Mouse (Mus musculus) liver, adult 2 months (tissue): ENCODE results near the gene Zkscan6. TPM values are rescaled to one million over a fixed set of nuclear protein-coding genes. Genes with fewer than 3 reads are reported as not detected.

Experiments used
- DNase-seq: peaks from one replicate; pipeline ENCODE4 v3.0.0-alpha.2; 2011; ENCODE audit warnings: low read depth, low spot score; ENCODE audit errors: extremely low read depth
- H3K27ac ChIP-seq: fragments of 200-500 bp; replicated peaks from 2 replicates; pipeline ENCODE4 v1.5.1; 2012; ENCODE audit warnings: low read depth, mild to moderate bottlenecking, control low read depth, inconsistent platforms, low read length; ENCODE audit not compliant: insufficient read depth
- H3K27me3 ChIP-seq: fragments of 200-500 bp; 2 replicates; pipeline ENCODE4 v1.6.1; 2012; ENCODE audit warnings: mild to moderate bottlenecking, moderate library complexity, low read length, inconsistent platforms; ENCODE audit not compliant: control insufficient read depth, insufficient read depth
- H3K36me3 ChIP-seq: fragments of 200-500 bp; 2 replicates; pipeline ENCODE4 v1.6.1; 2012; ENCODE audit warnings: low read length, inconsistent platforms; ENCODE audit not compliant: control insufficient read depth, insufficient read depth
- H3K4me1 ChIP-seq: fragments of 200-500 bp; 2 replicates; pipeline ENCODE4 v1.6.1; 2011; ENCODE audit warnings: low read length; ENCODE audit not compliant: control insufficient read depth, insufficient read depth
- H3K4me3 ChIP-seq: fragments of 200-500 bp; 2 replicates; pipeline ENCODE4 v1.5.1; 2011; ENCODE audit warnings: low read depth, mild to moderate bottlenecking, control low read depth, low read length, moderate library complexity; ENCODE audit not compliant: insufficient read depth
- H3K79me2 ChIP-seq: fragments of 200-500 bp; 2 replicates; pipeline ENCODE4 v1.6.1; 2012; ENCODE audit warnings: inconsistent platforms, mild to moderate bottlenecking, low read length, moderate library complexity; ENCODE audit not compliant: control insufficient read depth, insufficient read depth
- H3K9ac ChIP-seq: fragments of 200-500 bp; 2 replicates; pipeline ENCODE4 v1.6.1; 2012; ENCODE audit warnings: low read depth, mild to moderate bottlenecking, control low read depth, inconsistent platforms, low read length
- CTCF ChIP-seq: fragments of 200-500 bp; IDR thresholded peaks from 2 replicates; pipeline ENCODE4 v1.5.1; 2011; ENCODE audit warnings: low read depth, low read length, control low read depth
- POLR2A ChIP-seq: fragments of 200-500 bp; IDR thresholded peaks from 2 replicates; pipeline ENCODE4 v1.6.1; 2011; ENCODE audit warnings: low read length, control low read depth; ENCODE audit not compliant: insufficient read depth; ENCODE audit errors: extremely low read depth
- WGBS: fragments of 180-500 bp; shearing (Covaris S2); methylation state at CpG from one replicate; pipeline ENCODE4 v1.1.7; 2018; 5-methylcytosine and 5-hydroxymethylcytosine counted together
- polyA plus RNA-seq: library from polyadenylated mRNA; depleted of rRNA; stranded (reverse); fragments of >200 nt; gene quantifications from 2 replicates; pipeline ENCODE4 v1.2.3, GENCODE M21; 2012
- total RNA-seq: library from RNA; depleted of rRNA; stranded (reverse); fragments of >200 nt; gene quantifications from 2 replicates; pipeline ENCODE4 v1.2.3, GENCODE M21; 2014

The Zkscan6 gene
- total and polyA plus RNA-seq, 2 experiments = 1.9 to 3.3 TPM

DNA sequence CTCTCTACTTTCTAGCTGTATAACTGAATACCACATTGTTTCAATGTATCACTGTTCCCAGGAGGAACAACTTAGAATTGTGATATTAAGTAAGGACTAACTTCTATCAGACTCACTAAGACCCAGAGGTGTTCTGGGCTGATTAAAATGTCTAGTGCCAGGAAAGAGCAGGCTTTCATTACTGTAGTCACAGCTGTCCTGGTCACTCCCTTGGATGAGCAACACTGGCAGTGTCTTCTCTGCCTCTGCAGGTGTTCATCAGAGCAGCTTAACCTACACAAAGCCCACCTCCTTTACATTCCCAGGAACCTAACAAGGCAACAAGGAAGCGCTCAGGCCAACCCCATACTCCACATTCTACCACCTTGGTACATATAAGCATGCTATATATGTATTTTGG, 27.4 kb upstream of the Zkscan6 start:
- Histone ChIP-seq H3K9ac (no peak overlapping the region), H3K4me1 (peaks cover 7% of the 10 kb centered on the region), H3K27ac (no peak overlapping the region), H3K27me3 (no peaks in the 10 kb centered on the region), H3K36me3 (peaks cover 7% of the 10 kb centered on the region; the same call in 1 of the 2 replicates), H3K4me3 (no peak overlapping the region), H3K79me2 (peaks cover 30% of the 10 kb centered on the region)
- 100% methylated on average over 1 of the region's 1 CpGs for WGBS
- DNase-seq = no peak
- TF ChIP-seq POLR2A (no peak), CTCF (no peak)

DNA sequence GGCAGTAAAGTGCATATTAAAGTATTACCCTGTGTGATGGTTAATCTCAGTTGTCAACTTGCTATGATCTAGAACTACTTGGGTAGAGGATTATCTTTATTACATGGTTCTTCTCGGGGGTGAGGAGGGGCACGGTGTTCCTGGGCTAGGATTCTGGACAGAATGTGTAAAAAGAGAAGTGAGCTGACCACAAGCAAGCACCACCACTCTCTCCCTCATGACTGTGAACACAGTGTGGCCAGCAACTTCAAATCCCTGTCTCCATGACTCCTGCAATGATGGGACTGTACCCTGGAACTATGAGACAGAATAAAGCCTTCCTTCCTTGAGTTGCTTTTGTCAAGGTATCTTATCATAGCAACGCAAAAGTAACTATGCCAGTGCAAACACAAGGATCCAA, 25.4 kb upstream of the Zkscan6 start:
- H3K27ac ChIP-seq = no peak overlapping the region
- TF ChIP-seq POLR2A (no peak), CTCF (no peak)
- H3K9ac ChIP-seq = no peak overlapping the region
- peaks cover 38% of the 10 kb centered on the region for H3K79me2 ChIP-seq
- no peak for DNase-seq
- peaks cover 11% of the 10 kb centered on the region for H3K4me1 ChIP-seq
- no peaks in the 10 kb centered on the region for H3K27me3 ChIP-seq
- H3K4me3 ChIP-seq = no peak overlapping the region
- H3K36me3 ChIP-seq = peaks cover 7% of the 10 kb centered on the region; the same call in 1 of the 2 replicates
- WGBS = 81% methylated on average over 3 of the region's 3 CpGs

DNA sequence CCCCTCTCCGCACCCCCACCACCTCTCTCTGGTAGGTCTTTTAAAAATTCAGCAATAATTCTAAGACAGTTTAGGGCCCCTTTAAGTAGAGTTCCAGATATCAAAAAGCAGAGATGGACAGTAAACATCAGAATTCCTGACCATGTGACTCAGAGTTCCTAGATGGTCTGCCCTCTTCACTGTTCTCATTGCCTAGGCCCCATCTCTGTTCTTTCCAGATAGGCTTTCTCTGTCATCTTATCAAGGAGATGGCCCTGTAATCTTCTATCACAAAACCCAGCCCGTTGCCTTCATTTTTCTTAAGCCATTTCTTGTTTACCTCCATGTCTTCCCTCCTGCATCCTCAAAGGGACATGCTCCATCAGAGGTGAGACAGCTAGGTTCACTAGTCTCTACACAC, 20.8 kb upstream of the Zkscan6 start:
- TF ChIP-seq CTCF (no peak), POLR2A (no peak)
- H3K36me3 ChIP-seq = no peaks in the 10 kb centered on the region
- H3K9ac ChIP-seq = no peak overlapping the region
- H3K4me3 ChIP-seq = no peak overlapping the region
- no peak overlapping the region for H3K27ac ChIP-seq
- no peak for DNase-seq
- 81% methylated on average over 2 of the region's 2 CpGs for WGBS
- peaks cover 9% of the 10 kb centered on the region for H3K4me1 ChIP-seq
- H3K27me3 ChIP-seq = no peaks in the 10 kb centered on the region
- peaks cover 36% of the 10 kb centered on the region for H3K79me2 ChIP-seq

DNA sequence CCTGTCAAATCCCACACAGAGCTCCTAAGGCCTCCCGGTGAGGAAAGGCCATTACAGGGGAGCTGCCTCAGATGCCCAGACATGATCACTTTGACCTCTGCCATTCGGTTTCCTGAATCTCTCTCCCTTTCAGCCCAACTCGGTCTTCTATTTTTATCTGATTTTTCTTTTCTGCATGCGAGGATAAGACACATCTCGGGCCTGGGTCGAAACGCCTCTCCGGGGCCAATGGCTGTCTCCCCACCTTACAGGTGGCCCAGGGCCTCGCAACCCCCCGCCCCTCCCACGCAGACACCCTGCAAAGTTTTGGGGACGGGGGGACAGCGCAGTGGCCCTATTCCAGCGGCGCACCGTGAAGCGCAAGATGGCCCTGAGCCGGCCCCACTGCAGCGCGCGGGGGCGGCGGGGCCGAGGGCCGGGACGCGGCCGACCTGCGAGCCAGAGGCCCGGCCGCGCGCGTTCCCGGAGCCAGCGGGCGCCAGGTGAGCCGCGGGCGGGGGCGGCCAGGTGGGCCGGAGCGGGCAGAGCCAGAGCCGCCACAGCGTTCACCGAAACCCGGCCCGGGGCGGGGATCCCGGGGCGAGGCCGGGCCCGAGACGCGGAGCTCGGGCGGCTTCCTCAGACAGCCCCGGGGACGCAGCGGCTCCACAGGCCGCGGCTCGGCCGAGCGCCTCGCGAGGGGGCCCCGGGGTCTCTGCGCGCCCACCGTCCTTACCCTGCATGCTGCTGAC, 19.4 kb upstream of the Zkscan6 start:
- Histone ChIP-seq H3K4me1 (peaks cover 7% of the 10 kb centered on the region), H3K27ac (peak overlapping the region; percentile 69), H3K4me3 (peak overlapping the region; percentile 97), H3K36me3 (no peaks in the 10 kb centered on the region), H3K79me2 (peaks cover 27% of the 10 kb centered on the region), H3K27me3 (no peaks in the 10 kb centered on the region), H3K9ac (peak overlapping the region; percentile 98)
- under 1% methylated on average over 70 of the region's 71 CpGs for WGBS
- TF ChIP-seq POLR2A (no peak), CTCF (no peak)
- DNase-seq = peak; percentile 31

DNA sequence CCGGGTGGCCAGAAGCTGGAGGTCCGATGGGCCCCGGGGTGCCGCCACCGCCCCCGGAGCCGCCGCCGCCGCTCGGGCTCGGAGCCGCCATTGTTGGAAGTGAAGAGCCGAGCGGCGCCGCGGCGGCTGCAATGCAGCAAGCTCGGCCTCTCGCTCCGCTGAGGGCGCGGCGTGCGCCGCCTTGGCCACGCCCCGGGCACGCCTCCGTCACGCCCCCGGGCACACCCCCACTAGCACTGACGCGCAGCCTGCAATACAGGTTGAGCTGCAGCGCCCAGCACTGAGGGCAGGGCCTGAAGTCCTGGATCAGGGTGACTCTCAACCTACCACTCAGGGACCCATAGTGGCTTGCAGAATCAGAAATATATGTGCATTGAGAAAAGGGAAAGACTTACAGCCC, 18.8 kb upstream of the Zkscan6 start, which contains the start of gene Map2k4:
Gene Map2k4 (minus strand): TSS at position 144 of the 400 bp plus-strand sequence.
- Histone ChIP-seq H3K27me3 (no peaks in the 10 kb centered on the region), H3K4me3 (peak within 1 kb of the TSS; percentile 97), H3K36me3 (no peaks in the 10 kb centered on the region), H3K79me2 (peaks cover 26% of the 10 kb centered on the region), H3K9ac (peak within 1 kb of the TSS; percentile 98), H3K27ac (peak within 1 kb of the TSS; percentile 69), H3K4me1 (peaks cover 7% of the 10 kb centered on the region)
- peak; percentile 78 for DNase-seq
- TF ChIP-seq CTCF (no peak), POLR2A (peak; percentile 93)
- 1% methylated on average over 36 of the region's 36 CpGs for WGBS

DNA sequence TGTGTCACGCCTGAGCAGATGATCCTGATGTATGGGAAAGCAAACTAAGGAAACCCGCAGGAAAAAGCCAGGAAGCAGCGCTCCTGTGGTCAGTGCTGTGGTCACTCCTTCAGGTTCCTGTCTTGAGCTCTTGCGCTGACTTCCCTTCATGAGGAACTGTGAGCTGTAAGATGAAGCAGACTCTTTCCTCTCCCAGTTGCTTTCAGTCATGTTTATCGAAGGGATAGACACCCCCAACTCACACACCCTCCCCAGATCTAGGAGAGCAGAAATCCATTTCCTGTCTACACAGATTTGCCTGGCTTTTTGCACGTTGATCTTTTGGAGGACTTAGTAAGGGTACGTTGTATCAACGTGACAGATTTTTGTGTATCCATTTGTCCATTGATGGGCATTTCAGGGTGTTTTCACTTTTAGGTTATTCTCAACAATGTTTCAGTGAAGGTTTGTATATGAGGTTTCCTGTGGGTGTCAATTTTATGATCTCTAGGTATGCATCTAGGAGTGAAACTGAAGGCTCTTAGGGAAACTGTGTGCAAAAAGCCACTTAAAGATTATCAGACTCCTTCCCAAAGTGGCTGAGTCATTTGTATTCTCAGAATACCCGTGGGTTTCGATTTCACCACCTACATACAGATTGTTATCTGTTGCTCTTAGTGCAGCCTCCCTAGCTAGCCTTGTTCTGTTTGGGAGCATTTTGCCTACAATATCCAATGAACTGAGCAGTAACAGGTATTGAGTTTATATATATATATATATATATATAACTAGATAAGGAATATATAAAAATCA, 12.4 kb upstream of the Zkscan6 start:
- Histone ChIP-seq H3K4me1 (no peaks in the 10 kb centered on the region), H3K79me2 (no peaks in the 10 kb centered on the region), H3K27ac (no peak overlapping the region), H3K9ac (no peak overlapping the region), H3K27me3 (no peaks in the 10 kb centered on the region), H3K36me3 (no peaks in the 10 kb centered on the region), H3K4me3 (no peak overlapping the region)
- DNase-seq = no peak
- WGBS = 65% methylated on average over 10 of the region's 10 CpGs
- TF ChIP-seq CTCF (no peak), POLR2A (no peak)
